18 mouse cellular contexts compared by ENCODE assay signal in the genomic region with DNA sequence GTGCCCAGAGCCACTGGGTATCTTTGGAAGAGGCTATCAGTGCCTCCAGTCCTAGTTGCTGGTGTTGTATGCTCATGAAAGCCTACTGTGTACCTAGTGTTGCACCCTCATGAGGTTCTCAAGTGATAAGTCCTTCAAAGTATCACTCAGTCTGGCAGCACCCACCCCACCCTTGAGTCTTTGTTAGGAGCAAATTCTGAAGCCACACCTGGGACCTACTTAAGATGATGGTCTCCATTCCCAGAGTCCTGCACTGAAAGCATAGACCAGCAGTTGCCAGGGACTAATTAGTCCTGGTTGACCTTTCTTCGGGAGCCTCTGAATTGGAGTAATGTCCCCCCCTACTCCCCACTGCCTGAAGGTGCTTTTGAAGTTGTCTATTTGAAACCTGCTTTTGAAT. TPM values are rescaled to one million over a fixed set of nuclear protein-coding genes. Genes with fewer than 3 reads are reported as not detected.
DNase-seq lines count a peak whose midpoint lies in the region; ATAC-seq and TF ChIP-seq lines count a peak whose summit lies in the region.
"Had no signal": no experiment of that assay in that cellular context is flagged by ENCODE, and none has a peak within 500 bp of the region (broad histone marks: within the 10 kb centered on the region; RNA-seq: fewer than 3 reads in every experiment).

No protein-coding gene starts in this region.

- peak overlapping the region; percentile 15; the same call in 1 of the 2 replicates for H3K4me3 ChIP-seq in heart, embryonic 10.5 days
- H3K4me3 ChIP-seq in layer of hippocampus, adult 2 months = no peak overlapping the region
- no peak overlapping the region for H3K4me3 ChIP-seq in embryonic facial prominence, embryonic 15.5 days (replicated peaks)
- no peak overlapping the region for H3K4me3 ChIP-seq in limb, embryonic 15.5 days

- ATAC-seq in embryonic facial prominence, embryonic 15.5 days (ENCODE audit: insufficient number of reproducible peaks, low FRiP score, low TSS enrichment, low read depth) = no peak
- ATAC-seq in limb, embryonic 15.5 days (ENCODE audit: insufficient number of reproducible peaks, low FRiP score, low TSS enrichment, low read depth) = no peak
- ATAC-seq: hindbrain, postnatal 0 days had no signal

- no peak for TF ChIP-seq CTCF in layer of hippocampus, adult 2 months (conservative IDR thresholded peaks at IDR 0.05)

- H3K4me2 ChIP-seq in embryonic facial prominence, embryonic 15.5 days (replicated peaks) = no peak overlapping the region
- no peak overlapping the region for H3K4me2 ChIP-seq in limb, embryonic 15.5 days
- H3K4me2 ChIP-seq: liver, embryonic 11.5 days had no signal

- no peaks in the 10 kb centered on the region for H3K9me3 ChIP-seq in heart, embryonic 10.5 days
- no peaks in the 10 kb centered on the region for H3K9me3 ChIP-seq in embryonic facial prominence, embryonic 15.5 days (replicated peaks)
- H3K9me3 ChIP-seq in limb, embryonic 15.5 days = no peaks in the 10 kb centered on the region

- H3K27ac ChIP-seq in heart, embryonic 10.5 days = peak overlapping the region; percentile 72
- 0 out of 2 replicates have a peak overlapping the region, but pooled peaks have one; percentile 16 for H3K27ac ChIP-seq in layer of hippocampus, adult 2 months
- peak overlapping the region; percentile 84 for H3K27ac ChIP-seq in embryonic facial prominence, embryonic 15.5 days (replicated peaks)
- H3K27ac ChIP-seq in limb, embryonic 15.5 days = peak overlapping the region; percentile 85
- H3K27ac ChIP-seq: hindbrain, postnatal 0 days had no signal

- WGBS in heart, embryonic 10.5 days = 25% methylated on average over 1 of the region's 1 CpGs
- 11% methylated on average over 1 of the region's 1 CpGs for WGBS in embryonic facial prominence, embryonic 15.5 days
- 12% methylated on average over 1 of the region's 1 CpGs for WGBS in limb, embryonic 15.5 days

- no peaks in the 10 kb centered on the region for H3K27me3 ChIP-seq in heart, embryonic 10.5 days (ENCODE audit: insufficient read depth, poor library complexity, severe bottlenecking)
- H3K27me3 ChIP-seq in embryonic facial prominence, embryonic 15.5 days = no peaks in the 10 kb centered on the region
- no peaks in the 10 kb centered on the region for H3K27me3 ChIP-seq in limb, embryonic 15.5 days

- H3K4me1 ChIP-seq in heart, embryonic 10.5 days = peaks cover 41% of the 10 kb centered on the region
- H3K4me1 ChIP-seq in embryonic facial prominence, embryonic 15.5 days = peaks cover 25% of the 10 kb centered on the region
- peaks cover 18% of the 10 kb centered on the region for H3K4me1 ChIP-seq in limb, embryonic 15.5 days

- no peaks in the 10 kb centered on the region for H3K36me3 ChIP-seq in heart, embryonic 10.5 days
- no peaks in the 10 kb centered on the region for H3K36me3 ChIP-seq in embryonic facial prominence, embryonic 15.5 days
- no peaks in the 10 kb centered on the region for H3K36me3 ChIP-seq in limb, embryonic 15.5 days

- DNase-seq in heart, embryonic 10.5 days (ENCODE audit: low spot score) = peak; percentile 52
- no peak for DNase-seq in heart, adult 11 months
- DNase-seq in layer of hippocampus, adult 2 months (ENCODE audit: low spot score in 2 of 2) = no peak
- DNase-seq in layer of hippocampus, postnatal 14 days (ENCODE audit: low spot score in 2 of 2) = no peak
- no peak for DNase-seq in kidney, adult 18-20 months
- DNase-seq: cerebellum, adult 9-10 months; kidney, adult 2 months; kidney, postnatal 25 days; layer of hippocampus, adult 9-11 months; lung, adult 2 months; lung, postnatal 4 days; retina, postnatal 1 day; right cerebral cortex, postnatal 4 days; thymus, postnatal 36 days had no signal

- H3K9ac ChIP-seq in embryonic facial prominence, embryonic 15.5 days = no peak overlapping the region
- H3K9ac ChIP-seq in limb, embryonic 15.5 days = no peak overlapping the region

RNA-seq across cellular contexts. Expression of gene Eepd1, which starts 45.2 kb away (rescaled TPM):
- 22.6 and 24.2 TPM in 2 replicates for polyA plus RNA-seq in heart, embryonic 10.5 days (2016; fragmentation: Nextera tagmentation; extraction: Ambion mirVana)
- total RNA-seq in layer of hippocampus, adult 2 months (2021) = 10 to 100 TPM; 18.0 to 19.4 TPM
- 10 to 100 TPM; 12.5 to 14.4 TPM for total RNA-seq in layer of hippocampus, postnatal 14 days (2021)
- polyA plus RNA-seq in embryonic facial prominence, embryonic 15.5 days (2015; fragmentation: Nextera tagmentation; extraction: Ambion mirVana) = 13.5 and 14.1 TPM in 2 replicates
- 14.4 and 17.0 TPM in 2 replicates for polyA plus RNA-seq in limb, embryonic 15.5 days (2015; fragmentation: Nextera tagmentation; extraction: Ambion mirVana)

Comparison
In these comparisons a context has a peak if more than half of its experiments do, and no peak if none do; other contexts are left out.
1. H3K27ac ChIP-seq: peak in every context shown above with its lines; median percentile 85 in limb, embryonic 15.5 days; 84 in embryonic facial prominence, embryonic 15.5 days; 72 in heart, embryonic 10.5 days; 16 in layer of hippocampus, adult 2 months.